Mouse (Mus musculus): ENCODE measurements at regions not wholly inside any gene's neighbourhood (a gene's known extent, or its start where the extent isn't known, plus 50 kb on each side); places are given as distances from the start of the nearest gene placed in this dataset.

- no peak for DNase-seq
Measured at GRCm38 (mm10) chr4:127862875-127863274, 107.9 kb downstream of the CK137956 start.

DNA sequence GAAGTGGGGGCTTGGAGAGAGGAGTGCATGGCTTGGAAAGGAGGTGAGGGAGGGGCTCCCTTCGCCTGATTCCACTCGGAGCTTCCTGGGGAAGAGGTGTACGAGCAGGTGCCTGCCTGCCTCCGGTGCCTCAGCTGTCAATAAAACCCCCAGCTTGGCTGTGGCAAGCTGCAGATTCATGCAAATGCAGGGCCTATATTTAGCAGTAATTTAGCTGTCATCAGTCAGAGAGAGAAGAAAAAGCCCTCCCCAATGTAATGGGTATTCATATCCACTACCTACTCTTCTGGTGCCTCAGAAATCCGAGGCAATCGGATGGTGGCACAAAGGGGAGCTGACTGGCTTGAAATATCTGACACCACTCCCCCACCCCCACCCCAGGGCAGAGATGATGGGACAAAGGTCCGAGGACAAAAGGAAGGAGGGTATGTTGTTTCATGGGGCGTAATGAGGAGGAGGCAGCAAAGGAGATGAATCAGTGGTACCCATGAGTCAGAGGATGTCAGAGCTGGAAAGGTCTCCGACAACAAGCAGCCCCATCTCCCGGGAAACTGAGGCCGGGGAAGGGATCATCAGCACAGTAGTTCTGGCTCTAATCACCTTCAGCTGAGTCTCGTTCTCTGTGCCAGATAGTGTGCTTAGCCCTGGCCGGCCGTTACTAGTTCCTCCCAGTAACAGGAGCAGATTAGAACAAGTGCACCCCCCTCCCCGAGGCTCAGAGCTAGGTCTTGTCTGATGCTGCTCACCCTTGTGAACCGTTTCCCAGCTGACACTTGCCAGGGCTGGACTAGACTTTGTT lies 109.2 kb downstream of the CK137956 start:
- DNase-seq = no peak

DNA sequence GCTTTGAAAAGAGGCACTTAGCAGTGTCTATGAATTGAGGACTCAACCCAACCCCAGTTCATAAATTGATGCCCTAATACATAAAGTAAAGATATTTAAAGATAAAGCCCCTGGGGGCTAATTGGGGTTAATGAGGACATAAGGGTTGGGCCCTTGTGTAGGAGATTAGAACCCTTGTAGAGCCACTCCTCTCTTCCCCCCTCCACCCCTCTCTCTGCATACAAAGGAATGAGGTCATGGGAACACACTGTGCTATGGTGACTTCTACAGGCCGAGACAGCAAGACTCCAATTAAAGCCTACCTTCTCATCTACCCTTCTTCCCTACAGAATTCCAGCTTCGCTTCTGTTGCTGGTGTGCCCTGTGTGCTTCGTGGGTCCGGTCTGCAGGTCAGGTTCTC lies 110.5 kb downstream of the CK137956 start:
- DNase-seq = no peak

DNA sequence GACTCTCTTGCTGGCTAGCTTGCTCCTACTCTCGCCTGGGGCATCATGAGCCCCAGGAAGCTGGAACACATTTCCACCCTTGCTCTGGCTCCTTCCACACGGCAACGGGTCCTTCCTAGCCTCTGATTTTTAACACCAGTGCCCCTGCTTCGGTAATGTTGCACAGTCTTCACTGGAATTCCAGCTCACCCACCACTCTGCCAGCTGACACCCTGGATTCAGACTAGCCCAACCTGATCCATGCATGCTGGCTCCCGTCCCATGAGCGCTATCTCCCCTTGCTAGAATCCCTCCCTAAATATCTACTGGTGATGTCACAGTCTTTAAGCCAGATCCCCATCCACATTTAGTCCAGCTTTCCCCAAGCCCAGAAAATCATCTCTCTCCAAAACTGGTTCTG lies 111.2 kb downstream of the CK137956 start:
- no peak for DNase-seq

DNA sequence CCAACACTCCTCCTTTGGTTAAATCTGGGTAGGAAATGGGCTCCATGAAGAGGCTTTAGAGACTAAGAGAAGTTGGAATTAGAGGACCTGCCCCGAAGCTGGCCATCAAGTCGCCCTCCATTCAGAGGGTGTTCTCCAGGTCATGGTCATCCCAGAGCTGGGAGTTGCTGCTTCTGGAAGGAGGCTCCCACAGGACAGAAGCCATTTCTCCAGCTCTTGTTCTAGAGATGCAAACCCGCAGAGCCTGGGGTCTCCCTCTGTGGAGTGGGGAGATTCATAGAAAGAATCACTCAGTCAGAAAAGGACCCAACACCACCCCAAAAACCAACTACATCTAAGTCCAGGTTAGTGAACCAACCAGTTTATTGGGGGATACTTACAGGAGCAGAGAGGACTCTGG lies 112.2 kb downstream of the CK137956 start:
- no peak for DNase-seq

DNA sequence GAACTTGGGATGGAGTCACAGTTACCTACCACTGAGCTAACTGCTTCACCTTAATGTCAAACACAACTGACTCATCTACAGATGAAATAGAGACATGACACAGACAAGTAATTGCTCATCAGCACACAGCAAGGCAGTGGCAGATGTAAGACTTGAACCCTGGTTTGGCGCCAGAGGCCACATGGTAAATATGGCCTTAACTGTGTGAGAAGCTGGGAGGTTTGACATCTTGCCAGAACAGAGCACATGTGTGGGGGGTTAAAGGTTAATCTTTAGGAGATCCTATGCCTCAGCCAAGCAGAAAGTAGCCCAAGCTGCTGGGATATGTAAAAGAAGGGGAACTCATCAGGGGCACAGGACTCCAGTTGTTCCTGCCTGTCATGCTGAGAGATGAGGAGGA lies 114.9 kb downstream of the CK137956 start:
- no peak for DNase-seq

DNA sequence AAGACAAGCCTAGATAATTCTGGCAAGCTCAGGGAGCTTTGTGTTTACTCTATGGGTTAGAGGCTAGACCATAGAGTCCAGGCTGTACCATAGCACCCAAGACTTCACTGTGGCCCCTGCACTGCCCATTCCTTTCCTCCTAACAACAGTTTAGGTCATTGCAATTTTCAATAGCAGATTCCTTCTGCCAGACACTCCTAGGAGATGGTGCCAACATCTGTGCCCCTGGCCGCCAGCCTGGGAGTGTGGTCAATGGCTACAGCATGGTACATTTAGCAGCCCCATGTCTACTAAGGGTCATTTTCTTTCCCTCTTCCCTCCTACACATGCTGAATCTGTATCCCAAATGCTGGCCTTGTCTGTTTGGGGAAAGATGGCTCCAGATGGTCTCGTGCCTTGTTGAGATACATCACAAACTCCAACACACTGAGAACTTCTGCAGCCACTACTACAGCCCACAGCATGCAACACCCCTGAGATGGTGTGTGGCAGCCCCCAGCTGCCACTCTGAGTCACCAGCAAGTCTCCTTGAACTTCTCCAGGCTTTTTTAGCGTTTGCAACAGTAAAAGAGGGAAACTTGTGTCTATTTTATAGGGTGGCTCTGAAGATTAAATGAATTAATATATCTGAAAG lies 115.9 kb downstream of the CK137956 start:
- no peak for DNase-seq

DNA sequence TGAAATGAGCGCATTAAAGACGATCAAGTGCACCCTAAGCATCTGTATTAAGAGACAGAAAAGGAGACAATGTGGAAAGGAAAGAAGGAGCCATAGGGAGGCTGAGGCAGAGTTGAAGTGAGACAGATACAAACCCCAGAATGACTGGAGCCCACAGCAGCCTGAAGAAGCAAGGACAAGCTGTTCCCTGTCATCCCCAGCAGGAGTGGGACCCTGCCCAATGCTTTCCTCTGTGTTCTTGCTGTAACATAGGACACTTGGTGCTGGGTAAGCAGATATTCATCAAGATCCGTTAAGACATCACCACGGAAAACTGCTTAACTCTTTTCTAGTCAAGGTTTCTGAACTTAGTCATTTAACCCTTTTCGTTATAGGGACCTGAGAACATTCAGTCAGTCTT lies 121.4 kb downstream of the CK137956 start:
- no peak for DNase-seq

- DNase-seq = no peak
Measured at GRCm38 (mm10) chr4:127846321-127846720, 124.4 kb downstream of the CK137956 start.

- no peak for DNase-seq
Measured at GRCm38 (mm10) chr4:127843421-127843820, 127.3 kb downstream of the CK137956 start.

DNA sequence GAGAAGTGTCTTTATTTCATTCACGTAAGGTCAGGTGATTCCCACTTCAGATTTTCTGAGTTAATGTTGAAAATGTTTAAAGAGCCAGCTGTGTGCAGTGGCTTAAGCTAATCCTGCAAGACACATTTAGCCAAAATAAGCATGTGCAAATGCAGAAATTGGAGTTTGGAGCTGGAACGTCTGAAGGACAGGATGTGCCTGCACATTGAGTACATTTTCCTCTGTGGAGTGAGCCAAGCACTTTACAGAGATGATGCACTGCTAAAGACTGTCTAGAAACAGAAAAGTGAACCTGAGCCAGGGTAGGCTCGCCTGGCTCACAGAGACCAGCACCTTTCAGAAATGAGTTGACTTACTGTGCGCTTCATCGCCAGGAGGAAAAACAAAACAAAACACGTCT lies 137.1 kb downstream of the CK137956 start:
- no peak for DNase-seq

GRCm38 (mm10) chr4:127826988-127827387 lies 143.8 kb downstream of the CK137956 start:
- DNase-seq = no peak

DNA sequence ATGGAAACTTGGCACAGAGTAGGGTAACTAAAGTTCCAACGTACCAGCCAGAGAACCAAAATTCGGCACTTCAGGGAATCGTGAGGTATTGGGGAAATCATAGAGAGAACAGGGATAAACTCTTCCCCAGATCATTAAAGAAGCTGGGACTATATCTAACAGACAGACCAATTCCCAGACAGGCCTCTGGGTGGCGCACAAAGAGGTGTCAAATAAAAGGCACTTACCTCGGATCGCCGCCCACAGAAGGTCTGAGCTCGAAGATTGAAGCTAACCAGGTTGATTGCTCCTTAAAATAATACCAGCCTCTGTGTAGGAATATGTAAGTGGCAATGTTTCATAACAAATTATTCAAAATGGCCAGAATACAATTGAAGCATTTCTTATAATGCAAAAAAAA lies 151.2 kb downstream of the CK137956 start:
- DNase-seq = no peak

- DNase-seq = no peak
Measured at GRCm38 (mm10) chr4:127819009-127819408, 151.7 kb downstream of the CK137956 start.

DNA sequence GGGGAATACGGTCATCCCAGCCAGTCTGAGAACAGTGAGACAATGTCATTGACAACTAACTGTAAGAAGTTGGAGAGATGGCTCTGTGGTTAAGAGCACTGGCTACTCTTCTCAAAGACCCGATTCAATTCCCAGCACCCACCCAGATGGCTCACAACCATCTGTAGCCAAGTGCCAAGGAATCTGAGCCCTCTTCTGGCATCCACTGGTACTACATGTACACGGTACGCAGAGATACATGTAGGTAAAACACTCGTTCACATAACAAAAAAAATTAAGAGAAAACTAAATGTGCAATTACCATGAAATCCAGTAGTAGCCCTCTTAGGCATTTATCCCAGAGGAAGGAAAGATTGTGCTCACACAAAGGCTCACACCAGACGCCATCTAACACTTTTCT lies 156.1 kb downstream of the CK137956 start:
- DNase-seq = no peak

GRCm38 (mm10) chr4:127812047-127812545 lies 158.7 kb downstream of the CK137956 start:
- DNase-seq = no peak

GRCm38 (mm10) chr4:127810899-127811510 lies 159.7 kb downstream of the CK137956 start:
- DNase-seq = no peak

DNA sequence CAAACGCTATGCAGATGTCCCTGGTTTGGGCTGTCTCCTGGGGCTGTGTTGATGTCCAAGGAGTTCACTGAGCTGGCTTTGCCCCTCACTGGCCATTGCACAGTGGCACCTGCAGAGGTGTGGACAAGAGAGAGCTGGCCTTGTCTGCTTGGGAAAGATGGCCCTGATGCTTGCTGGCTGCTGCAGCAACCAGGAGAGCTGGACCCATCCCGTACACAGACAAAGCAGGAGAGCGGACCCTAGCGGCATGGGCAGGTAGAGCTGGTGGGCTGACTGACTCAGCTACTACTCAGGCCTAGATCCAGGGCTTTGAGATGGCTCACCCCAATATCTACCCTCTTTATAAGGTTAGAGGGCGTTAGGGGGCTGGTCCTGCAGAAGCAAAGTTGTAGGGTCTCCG lies 161.7 kb downstream of the CK137956 start:
- no peak for DNase-seq

GRCm38 (mm10) chr4:127789206-127789605 lies 181.5 kb downstream of the CK137956 start:
- no peak for DNase-seq

DNA sequence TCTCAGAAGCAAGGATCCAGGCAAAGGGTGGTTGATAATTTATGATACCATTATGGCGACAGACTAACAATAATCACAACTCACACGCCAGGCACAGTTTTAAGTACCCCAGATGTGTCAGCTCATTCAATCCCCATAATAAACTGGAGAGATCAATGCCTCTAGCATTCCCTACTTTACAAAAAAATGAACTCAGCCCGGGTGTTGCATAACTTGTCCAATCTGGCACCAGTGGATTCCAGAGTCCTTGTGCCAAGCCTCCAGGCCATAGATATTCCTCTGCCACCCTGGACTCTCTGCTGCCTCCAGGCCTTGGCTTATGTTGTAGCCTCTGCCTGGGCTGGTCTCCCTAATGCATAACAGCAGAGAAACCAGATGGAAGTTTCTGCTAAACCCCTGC lies 185.0 kb downstream of the CK137956 start:
- no peak for DNase-seq

GRCm38 (mm10) chr4:127771966-127772500 lies 198.7 kb downstream of the CK137956 start:
- no peak for DNase-seq

DNA sequence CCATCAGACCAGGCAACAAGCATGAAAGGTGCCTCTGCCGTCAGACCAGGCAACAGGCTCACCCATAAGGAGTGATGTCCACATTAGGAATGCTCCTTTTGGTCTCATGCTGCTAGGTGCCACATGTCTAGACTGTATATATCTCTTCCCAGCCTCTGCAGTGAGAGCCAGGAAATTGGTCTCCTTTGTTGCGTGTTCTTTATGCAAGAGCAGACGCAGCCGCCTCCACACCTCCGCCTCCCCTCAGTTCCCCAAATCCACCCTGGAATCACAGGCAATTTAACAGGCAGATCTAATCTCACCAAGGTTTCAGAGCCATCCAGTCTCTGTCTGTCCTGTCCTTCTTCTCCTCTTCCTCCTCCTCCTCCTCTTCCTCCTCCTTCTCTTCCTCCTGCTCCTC lies 207.0 kb downstream of the CK137956 start:
- DNase-seq = no peak

- no peak for DNase-seq
Measured at GRCm38 (mm10) chr4:127758961-127759360, 211.8 kb downstream of the CK137956 start.

DNA sequence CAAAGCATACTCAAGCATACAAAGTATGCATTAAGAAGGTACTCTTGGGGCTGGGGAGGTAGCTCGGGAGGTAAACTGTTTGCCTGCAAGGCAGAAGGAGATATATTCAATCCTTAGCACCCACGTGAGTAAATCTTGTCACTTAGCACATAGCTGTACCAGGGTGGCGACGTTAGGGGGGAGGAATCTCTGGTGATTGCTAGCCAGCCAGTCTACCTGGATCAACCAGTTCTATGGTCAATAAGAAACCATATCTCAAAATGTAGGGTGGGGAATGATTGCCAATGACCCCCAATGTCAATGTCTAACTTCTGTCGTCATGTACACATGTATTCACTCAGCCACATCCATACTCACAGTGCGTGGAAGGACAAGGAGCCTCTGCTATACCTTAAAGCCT lies 214.5 kb downstream of the CK137956 start:
- DNase-seq = no peak
